Mouse (Mus musculus) limb, embryonic 15.5 days (tissue): ENCODE measurements around the gene Ube2e1. TPM values are rescaled to one million over a fixed set of nuclear protein-coding genes. Genes with fewer than 3 reads are reported as not detected.
"Not testable (repeated sequence)": the region's sequence is repeated elsewhere in the genome, so short reads cannot be mapped to it uniquely, and the experiment has no call there.

Experiments
- ATAC-seq: fragments of 200-750 bp; cut with Nextera tagmentation; 2 replicates; pipeline ENCODE4 v1.8.0; 2017; ENCODE audit warnings: low read depth, moderate TSS enrichment; ENCODE audit not compliant: insufficient number of reproducible peaks, low FRiP score, low TSS enrichment
- H3K27ac ChIP-seq: fragments of 300-500 bp; sonication (generic); 2 replicates; pipeline ENCODE4 v1.5.1; 2015; ENCODE audit warnings: moderate library complexity, mild to moderate bottlenecking, inconsistent platforms
- H3K27me3 ChIP-seq: fragments of 300-500 bp; sonication (generic); 2 replicates; pipeline ENCODE4 v1.6.1; 2015; ENCODE audit warnings: inconsistent platforms
- H3K36me3 ChIP-seq: fragments of 300-500 bp; sonication (generic); 2 replicates; pipeline ENCODE4 v1.6.1; 2015; ENCODE audit warnings: inconsistent platforms
- H3K4me1 ChIP-seq: fragments of 300-500 bp; sonication (generic); 2 replicates; pipeline ENCODE4 v1.6.1; 2015; ENCODE audit warnings: inconsistent platforms
- H3K4me2 ChIP-seq: fragments of 300-500 bp; sonication (generic); 2 replicates; pipeline ENCODE4 v1.6.1; 2015; ENCODE audit warnings: mild to moderate bottlenecking, inconsistent platforms
- H3K4me3 ChIP-seq: fragments of 300-500 bp; sonication (generic); 2 replicates; pipeline ENCODE4 v1.5.1; 2015; ENCODE audit warnings: mild to moderate bottlenecking, inconsistent platforms
- H3K9ac ChIP-seq: fragments of 300-500 bp; sonication (generic); 2 replicates; pipeline ENCODE4 v1.6.1; 2015; ENCODE audit warnings: inconsistent platforms
- H3K9me3 ChIP-seq: fragments of 300-500 bp; sonication (generic); 2 replicates; pipeline ENCODE4 v1.6.1; 2016; ENCODE audit warnings: inconsistent platforms
- WGBS: fragments of 180-500 bp; shearing (Covaris S2); methylation state at CpG from one replicate; pipeline ENCODE4 v1.1.7; 2015; 5-methylcytosine and 5-hydroxymethylcytosine counted together
- polyA plus RNA-seq: library from polyadenylated mRNA; unstranded; fragments of >200 nt; fragmentation: Nextera tagmentation; extraction: Ambion mirVana; gene quantifications from 2 replicates; pipeline ENCODE4 v1.2.1, GENCODE M21; 2015

Gene Ube2e1
- polyA plus RNA-seq, 1 experiment from 2014 or later = 153 TPM

DNA sequence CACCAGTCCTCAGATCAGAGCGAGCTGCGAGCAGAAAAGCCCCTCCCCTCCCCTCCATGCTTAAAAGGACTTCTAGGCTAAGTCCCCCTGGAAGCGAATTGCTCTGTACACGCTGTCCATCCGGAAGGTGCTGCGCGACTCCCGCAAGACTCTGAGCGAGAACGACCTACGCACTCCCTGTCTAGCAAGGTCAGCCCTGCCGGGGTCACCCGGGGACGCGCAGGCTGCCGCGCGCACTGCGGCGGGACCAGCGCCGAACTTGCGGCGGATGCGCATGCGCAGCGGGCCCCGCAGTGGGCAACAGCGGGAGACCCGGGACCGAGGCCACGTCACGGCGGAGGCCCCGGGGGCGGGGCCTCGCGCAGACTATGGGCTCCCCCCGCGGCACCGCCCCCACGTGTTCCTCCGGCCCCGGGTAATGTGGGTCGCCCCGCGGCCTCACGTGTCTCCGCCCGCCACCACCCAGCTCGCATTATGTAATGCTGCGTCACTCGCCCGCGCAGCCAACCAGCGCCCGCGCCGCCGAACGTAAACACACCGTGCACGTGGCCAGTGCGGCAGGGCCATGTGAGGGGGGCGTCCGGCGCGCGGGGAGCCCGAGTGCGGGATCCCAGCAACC, 93.4 kb downstream of the Ube2e1 start:
- peak overlapping the region; percentile 85 for H3K4me2 ChIP-seq
- under 1% methylated on average over 71 of the region's 71 CpGs for WGBS
- peak overlapping the region; percentile 91 for H3K4me3 ChIP-seq
- no peaks in the 10 kb centered on the region for H3K36me3 ChIP-seq
- peak; percentile 92 for ATAC-seq
- peak overlapping the region; percentile 54 for H3K9ac ChIP-seq
- peak overlapping the region; percentile 86 for H3K27ac ChIP-seq
- no peaks in the 10 kb centered on the region for H3K27me3 ChIP-seq
- H3K4me1 ChIP-seq = 0 out of 2 replicates have a peak, but pooled peaks cover 6% of the 10 kb centered on the region
- H3K9me3 ChIP-seq = no peaks in the 10 kb centered on the region

DNA sequence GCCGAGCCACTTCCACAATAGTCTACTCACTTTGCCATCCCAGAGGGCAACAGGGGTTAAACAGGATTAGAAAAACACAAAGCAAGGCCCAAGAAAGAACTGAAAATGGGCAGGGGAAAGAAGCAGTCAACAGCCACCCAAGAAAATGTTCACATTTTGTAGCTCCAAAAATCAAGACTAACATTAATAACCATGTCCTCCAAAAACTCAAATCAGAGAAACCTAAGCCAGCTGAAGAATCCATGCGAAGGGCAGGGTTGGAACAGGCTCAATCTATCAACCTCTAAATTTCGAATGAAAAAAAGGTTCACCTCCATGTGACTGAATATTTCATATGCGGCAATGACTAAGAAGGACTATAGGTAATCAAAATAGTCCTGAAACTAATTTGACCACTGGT, 94.3 kb downstream of the Ube2e1 start:
- 0 out of 2 replicates have a peak, but pooled peaks cover 6% of the 10 kb centered on the region for H3K4me1 ChIP-seq
- no peaks in the 10 kb centered on the region for H3K9me3 ChIP-seq
- H3K36me3 ChIP-seq = no peaks in the 10 kb centered on the region
- peak overlapping the region; percentile 91 for H3K4me3 ChIP-seq
- no peak overlapping the region for H3K27ac ChIP-seq
- H3K27me3 ChIP-seq = no peaks in the 10 kb centered on the region
- 68% methylated on average over 4 of the region's 4 CpGs for WGBS
- no peak overlapping the region for H3K9ac ChIP-seq
- H3K4me2 ChIP-seq = peak overlapping the region; percentile 50
- ATAC-seq = no peak

DNA sequence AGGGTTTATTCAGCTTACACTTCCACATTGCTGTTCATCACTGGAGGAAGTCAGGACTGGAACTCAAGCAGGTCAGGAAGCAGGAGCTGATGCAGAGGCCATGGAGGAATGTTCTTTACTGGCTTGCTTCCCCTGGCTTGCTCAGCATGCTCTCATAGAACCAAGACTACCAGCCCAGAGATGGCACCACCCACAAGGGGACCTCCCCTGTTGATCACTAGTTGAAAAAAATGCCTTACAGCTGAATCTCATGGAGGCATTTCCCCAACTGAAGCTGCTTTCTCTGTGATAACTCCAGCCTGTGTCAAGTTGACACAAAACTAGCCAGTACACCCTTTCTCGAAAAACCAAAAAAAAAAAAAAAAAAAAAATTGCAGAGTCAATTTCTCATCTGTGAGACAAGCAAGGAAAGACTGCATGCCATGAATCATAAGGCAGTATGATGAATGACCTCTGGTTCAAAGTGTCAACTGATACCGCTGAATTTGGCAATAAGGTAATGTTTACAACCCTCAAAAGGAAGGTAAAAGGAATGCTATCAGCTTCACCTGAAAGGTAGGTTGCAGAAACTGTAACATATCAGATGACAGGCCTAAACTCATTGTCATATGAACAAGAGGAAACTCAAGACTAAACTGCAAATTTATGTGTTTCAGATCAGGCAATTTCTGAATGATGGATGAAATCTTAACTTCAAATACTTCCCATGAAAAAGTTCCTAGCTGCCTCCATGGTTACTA, 95.0 kb downstream of the Ube2e1 start:
- 88% methylated on average over 2 of the region's 2 CpGs for WGBS
- ATAC-seq, H3K4me3 ChIP-seq, H3K36me3 ChIP-seq, H3K27me3 ChIP-seq, H3K27ac ChIP-seq, H3K9ac ChIP-seq, H3K9me3 ChIP-seq, H3K4me1 ChIP-seq, H3K4me2 ChIP-seq: not testable (repeated sequence)

DNA sequence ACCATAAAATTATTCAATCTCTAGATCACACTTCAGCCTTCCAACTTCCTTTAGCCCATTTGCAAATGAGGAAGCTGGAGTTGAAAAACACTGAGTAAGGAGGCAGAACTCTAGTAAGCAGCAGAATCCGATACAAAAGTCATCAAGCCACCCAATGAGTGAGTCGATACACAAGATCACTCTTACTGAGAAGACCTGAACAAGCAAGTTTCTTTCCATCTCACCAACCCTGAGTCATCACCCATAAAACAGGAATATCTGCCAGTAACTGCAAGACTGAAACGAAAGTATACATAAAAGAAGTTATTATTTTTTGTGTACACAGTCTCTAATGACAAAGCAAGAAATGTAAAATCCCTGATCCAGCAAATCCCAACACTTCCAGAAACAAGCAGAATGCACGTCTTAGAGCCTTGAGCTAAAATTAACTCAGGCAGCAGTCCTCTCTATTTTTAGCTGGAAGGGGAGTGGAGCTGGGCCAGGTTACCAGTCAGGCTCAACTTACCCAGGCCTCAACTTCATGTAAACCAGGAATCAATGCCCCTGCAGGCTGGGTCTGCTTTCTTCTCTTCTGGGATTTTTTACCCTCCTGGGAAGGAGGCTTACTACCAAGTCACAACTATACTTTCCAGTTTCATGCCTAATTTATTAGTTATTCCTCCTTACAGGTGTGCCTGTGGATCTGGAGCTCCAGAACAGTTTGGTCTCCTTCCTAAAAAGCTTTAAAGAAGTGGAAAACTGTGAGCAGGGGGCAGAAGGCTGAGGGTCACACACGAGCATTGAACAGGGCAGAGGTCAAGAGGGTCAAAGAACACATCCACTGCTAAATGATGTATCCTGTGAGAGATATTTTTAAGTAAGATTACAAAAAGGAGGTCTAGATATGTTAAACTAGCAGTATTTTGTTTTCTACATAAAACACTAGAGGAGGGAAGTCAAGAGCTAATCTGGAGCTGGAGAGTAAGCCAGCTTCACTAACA, 97.4 kb downstream of the Ube2e1 start:
- Histone ChIP-seq H3K27ac (peak overlapping the region; percentile 69), H3K9me3 (no peaks in the 10 kb centered on the region), H3K4me1 (0 out of 2 replicates have a peak, but pooled peaks cover 3% of the 10 kb centered on the region), H3K9ac (no peak overlapping the region), H3K36me3 (no peaks in the 10 kb centered on the region), H3K4me2 (no peak overlapping the region), H3K4me3 (no peak overlapping the region), H3K27me3 (no peaks in the 10 kb centered on the region)
- WGBS = 44% methylated on average over 5 of the region's 5 CpGs
- no peak for ATAC-seq

DNA sequence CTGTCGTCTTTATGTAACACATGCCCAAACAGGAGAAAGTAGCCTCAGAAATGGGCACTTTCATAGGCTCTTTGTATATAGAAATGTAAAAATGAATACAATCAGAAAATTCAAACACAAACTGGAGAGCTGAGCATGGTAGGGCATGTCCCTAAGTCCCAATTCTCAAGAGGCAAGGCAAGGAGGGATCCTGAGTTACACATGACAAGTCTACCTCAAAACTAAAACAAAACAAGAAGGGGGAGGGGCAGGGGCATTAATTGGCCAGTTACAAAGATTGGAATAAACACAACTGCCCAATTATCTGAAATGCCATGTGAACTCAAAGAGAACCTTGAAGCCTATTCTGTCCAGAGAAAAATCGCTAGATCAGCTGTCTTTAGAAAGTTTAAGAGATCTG, 98.6 kb downstream of the Ube2e1 start:
- H3K27me3 ChIP-seq = no peaks in the 10 kb centered on the region
- ATAC-seq = no peak
- H3K27ac ChIP-seq = no peak overlapping the region
- H3K4me1 ChIP-seq = 0 out of 2 replicates have a peak, but pooled peaks cover 3% of the 10 kb centered on the region
- H3K9ac ChIP-seq = no peak overlapping the region
- H3K36me3 ChIP-seq = no peaks in the 10 kb centered on the region
- no peaks in the 10 kb centered on the region for H3K9me3 ChIP-seq
- 78% methylated on average over 2 of the region's 2 CpGs for WGBS
- no peak overlapping the region for H3K4me2 ChIP-seq
- no peak overlapping the region for H3K4me3 ChIP-seq

Other genes with a start within 250 kb of the Ube2e1 start
- gene Nr1d2, start 92.7 kb downstream of the Ube2e1 start, polyA plus RNA-seq = 6.2 TPM in 2 replicates
- gene Nkiras1, start 60.7 kb downstream of the Ube2e1 start, polyA plus RNA-seq = 20.4 and 25.8 TPM in 2 replicates
- 314 and 405 TPM in 2 replicates for gene Rpl15, start 60.5 kb downstream of the Ube2e1 start, polyA plus RNA-seq